In the genomic region with DNA sequence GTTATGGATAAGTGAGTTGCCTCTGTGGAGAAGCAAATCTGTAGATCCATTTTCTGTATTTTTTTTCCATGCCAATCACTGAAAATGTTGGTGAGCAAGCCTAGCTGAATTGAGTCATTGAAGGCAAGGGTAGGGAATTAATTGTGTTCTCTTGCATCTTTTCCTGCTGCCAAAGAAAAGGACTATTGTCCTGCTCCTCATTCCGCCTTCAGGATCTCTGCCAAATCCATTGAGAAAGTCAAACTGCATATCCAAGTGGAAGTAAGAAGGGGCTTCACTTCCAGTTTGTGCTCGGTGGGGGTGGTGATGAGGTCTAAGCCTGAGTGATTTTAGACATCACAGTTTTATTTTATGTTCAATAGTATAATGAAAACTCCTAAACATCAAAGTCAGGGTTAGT, we compare ENCODE assay signal across 18 mouse cellular contexts.
DNase-seq lines count a peak whose midpoint lies in the region; TF ChIP-seq lines count a peak whose summit lies in the region.
"Had no signal": no experiment of that assay in that cellular context is flagged by ENCODE, and none has a peak within 500 bp of the region (broad histone marks: within the 10 kb centered on the region; RNA-seq: fewer than 3 reads in every experiment).

No protein-coding gene starts in this region.

- DNase-seq in cerebellum, adult 9-11 months, result peak; percentile 26
- no peak for DNase-seq in cerebellum, adult 11-12 months
- DNase-seq in layer of hippocampus, adult 2 months (ENCODE audit: low spot score in 2 of 2), result peak in 1 of 2 experiments; percentile 26
- DNase-seq in layer of hippocampus, postnatal 25 days (ENCODE audit: extremely low spot score in 1 of 2, low spot score in 1 of 2), result no peak
- DNase-seq in right cerebral cortex, postnatal 10 days (ENCODE audit: low spot score in 2 of 2), result peak; percentile 28 to 39
- no peak for DNase-seq in right cerebral cortex, postnatal 25 days
- DNase-seq in ovary, adult 18-20 months (ENCODE audit: low spot score), result no peak
- DNase-seq in thymus, postnatal 14 days, result no peak
- DNase-seq: adrenal gland, postnatal 25 days; kidney, adult 8-10 months; kidney, postnatal 4 days; liver, postnatal 0 days; lung, postnatal 36 days; thymus, postnatal 36 days had no signal

- H3K27ac ChIP-seq in layer of hippocampus, adult 2 months, result 0 out of 2 replicates have a peak overlapping the region, but pooled peaks have one; percentile 18
- H3K27ac ChIP-seq: heart, embryonic 15.5 days; neural tube, embryonic 13.5 days; stomach, postnatal 0 days had no signal

- TF ChIP-seq CTCF in layer of hippocampus, adult 2 months (conservative IDR thresholded peaks at IDR 0.05), result no peak

- no peak overlapping the region for H3K4me3 ChIP-seq in layer of hippocampus, adult 2 months
- H3K4me3 ChIP-seq: erythroblast, embryonic 14.5 days; heart, embryonic 15.5 days; neural tube, embryonic 13.5 days had no signal

Comparison
In these comparisons a context has a peak if more than half of its experiments do, and no peak if none do; other contexts are left out.
1. DNase-seq: peak in cerebellum, adult 9-11 months (single experiment) and right cerebral cortex, postnatal 10 days (2 of 2); none in cerebellum, adult 11-12 months (single experiment), layer of hippocampus, postnatal 25 days (0 of 2), right cerebral cortex, postnatal 25 days (single experiment), ovary, adult 18-20 months (single experiment) and thymus, postnatal 14 days (single experiment).